Mouse (Mus musculus) kidney, postnatal 36 days (tissue): ENCODE results near the gene Sox5.
"Not testable (repeated sequence)": the region's sequence is repeated elsewhere in the genome, so short reads cannot be mapped to it uniquely, and the experiment has no call there.

ENCODE experiments used
- DNase-seq, 2 experiments: peaks; one replicate each; pipeline ENCODE4 v3.0.0; 2021 to 2022; ENCODE audit warnings: mixed read lengths in 2 of 2

Sox5 gene

GRCm38 (mm10) chr6:144319717-144320116 lies 462.1 kb downstream of the Sox5 start:
- DNase-seq = no peak

DNA sequence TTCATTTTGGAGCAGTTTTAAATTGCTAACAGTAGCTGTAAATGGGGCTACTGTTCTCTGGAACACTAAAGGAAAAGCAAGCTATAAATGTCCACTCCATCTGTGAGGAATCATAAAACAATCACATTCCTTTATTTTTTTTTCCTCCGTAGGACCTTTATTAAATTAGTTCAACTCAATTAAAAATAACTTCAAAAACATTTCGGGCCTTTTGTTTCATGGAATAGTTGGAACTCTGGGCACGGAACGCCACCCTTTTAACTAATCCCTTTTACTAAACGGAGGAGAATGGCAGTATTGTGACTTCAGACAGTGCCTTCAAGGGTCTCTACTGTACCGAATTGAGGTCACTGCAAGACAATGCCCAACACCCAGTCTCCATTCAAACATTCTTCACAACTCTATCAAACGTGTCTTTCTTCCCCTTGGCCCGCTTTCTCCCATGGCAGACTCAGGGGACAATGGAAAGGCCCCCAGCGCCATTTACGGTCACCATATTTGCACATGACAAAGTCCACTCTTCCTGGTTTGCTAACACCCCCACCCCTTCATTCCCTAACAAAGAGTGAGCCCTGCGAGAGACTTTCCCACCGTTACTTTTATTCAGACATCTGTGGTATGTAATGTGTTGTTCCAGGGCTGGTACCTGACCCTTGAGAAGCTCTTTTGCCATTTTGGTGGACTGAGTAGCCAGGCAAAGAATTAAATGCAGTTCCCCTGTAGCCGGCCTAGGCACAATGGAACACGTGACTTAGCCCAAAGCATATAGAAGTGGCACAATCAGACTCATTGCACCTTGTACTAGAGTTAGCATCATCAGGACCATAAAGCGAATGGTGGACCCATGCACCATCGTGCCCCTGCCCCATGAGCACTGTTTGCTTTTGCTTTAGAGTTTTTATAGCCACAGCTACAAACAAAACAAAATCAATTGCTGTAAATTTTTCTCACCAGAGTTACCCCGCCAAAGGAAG lies 468.7 kb downstream of the Sox5 start:
- DNase-seq = no peak

- no peak for DNase-seq
These were observed 469.4 kb downstream of the Sox5 start for GRCm38 (mm10) chr6:144312282-144312780.

DNA sequence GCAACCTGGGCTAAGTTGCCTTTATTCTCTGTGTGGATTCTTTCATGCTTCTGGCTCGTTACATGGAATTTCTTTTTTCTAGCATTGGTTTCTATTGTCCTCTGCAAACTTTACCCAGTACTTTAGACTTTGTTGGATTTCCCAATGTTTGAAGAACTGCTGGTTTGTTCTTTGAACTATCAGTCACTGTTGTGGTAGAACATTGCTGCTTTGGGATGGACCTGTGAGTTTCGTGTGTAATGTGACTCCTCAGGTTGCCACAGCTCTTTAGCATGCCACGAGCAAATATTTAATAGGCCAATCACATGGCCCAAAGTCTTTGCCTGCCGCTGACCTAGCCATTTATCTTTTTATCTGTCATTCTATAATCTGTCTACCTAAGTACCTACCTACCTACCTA lies 470.0 kb downstream of the Sox5 start:
- DNase-seq = no peak

DNA sequence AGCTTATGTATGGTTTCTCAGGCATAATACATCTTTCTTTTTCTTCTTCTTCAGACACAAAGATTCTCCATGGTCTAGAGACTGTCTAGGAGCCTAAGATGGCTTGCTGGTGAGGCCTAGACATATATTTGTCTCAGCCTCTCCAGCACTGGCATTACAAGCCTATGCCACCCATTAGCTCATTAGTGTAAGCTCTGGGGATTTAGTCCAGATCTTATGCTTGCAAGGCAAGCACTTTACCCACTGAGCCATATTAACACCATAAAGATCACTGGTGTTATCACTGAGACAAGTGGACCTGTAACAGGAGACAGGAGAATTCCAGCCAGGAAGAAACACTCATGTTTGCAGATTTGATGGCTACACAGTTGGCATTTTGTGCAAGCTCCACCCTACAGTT lies 472.6 kb downstream of the Sox5 start:
- no peak for DNase-seq

DNA sequence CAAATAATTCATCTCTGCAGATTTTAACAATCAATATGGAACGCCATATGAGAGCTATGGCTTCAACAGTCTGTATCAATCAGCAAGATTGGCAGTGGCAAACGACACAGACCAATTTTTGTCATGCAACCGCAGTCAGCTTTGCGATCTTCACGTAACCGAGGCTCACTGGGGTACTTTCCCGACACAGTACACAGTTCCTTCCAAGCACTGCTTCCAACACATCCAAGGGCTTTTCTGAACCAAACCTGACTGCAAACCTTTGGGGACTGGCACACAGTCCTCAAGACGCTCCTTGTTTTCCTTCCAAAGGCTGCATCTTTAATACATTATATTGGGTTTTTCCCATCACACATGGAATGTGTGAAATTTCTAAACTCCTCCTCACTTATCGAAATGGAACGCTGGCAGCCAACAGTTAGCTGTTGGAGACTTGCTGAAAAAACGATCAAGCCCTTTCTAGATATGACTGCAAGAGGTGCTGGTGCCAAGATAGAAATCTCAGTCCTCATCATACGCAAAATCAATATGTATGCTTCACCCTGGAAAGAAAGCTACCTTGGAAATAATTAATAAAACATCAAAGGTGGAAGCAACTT lies 474.1 kb downstream of the Sox5 start:
- no peak for DNase-seq

DNA sequence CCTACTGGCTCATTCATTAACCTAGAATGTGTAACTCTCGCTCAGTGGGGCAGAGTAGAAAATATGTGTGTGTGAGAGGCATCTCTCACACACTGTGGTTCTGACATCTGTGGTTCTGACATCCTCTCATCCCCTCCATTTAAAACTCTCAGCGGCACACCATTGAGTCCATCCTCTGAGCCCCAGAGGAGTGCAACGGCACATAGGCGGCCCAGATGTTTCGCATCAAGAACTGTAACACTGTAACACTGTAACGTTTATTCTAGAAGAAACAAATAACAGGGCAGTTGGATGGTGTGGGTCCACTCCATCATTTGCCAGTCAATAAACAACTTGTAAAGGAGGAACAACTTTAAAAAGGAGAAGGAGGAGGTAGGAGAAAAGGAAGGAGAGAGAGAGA lies 479.0 kb downstream of the Sox5 start:
- no peak for DNase-seq

DNA sequence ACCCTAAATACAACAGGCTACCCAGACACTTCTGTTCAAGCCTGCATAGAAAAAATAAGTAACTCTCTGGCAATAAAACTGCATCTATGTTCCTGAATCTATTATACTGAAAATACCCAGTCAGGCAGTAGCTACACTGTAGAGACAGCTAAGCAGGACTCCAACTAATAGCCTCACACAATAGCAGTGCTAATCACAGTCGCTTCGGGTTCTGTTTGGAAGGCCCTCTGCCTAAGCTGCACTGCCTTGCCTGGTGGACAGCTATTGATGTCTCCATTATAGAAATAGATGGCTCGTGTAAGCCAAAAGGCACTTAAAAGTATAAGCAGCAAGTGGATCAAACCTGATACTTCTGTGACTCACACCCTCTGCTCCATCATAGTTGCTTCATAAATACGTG lies 480.7 kb downstream of the Sox5 start:
- DNase-seq = no peak

DNA sequence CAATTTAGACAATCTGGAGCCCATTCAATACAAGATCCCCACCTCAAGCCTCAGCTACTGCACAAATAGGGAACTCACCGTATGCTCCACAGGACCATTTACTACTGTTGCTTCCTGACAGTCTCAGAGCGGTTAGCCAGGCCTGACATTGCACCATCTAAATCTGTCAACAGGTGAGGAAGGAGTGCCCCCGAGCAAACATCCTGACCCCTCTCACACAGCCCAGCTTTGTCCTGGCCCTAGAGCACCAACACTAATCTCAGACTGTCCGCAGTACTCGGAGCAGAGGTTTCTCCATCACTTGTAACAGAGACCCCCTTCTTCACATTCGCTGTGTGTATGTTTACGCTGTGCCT lies 482.3 kb downstream of the Sox5 start:
- no peak for DNase-seq

GRCm38 (mm10) chr6:144298641-144299502 lies 482.9 kb downstream of the Sox5 start:
- DNase-seq = no peak

GRCm38 (mm10) chr6:144297846-144298245 lies 483.9 kb downstream of the Sox5 start:
- DNase-seq = no peak

GRCm38 (mm10) chr6:144297131-144297530 lies 484.6 kb downstream of the Sox5 start:
- no peak for DNase-seq

DNA sequence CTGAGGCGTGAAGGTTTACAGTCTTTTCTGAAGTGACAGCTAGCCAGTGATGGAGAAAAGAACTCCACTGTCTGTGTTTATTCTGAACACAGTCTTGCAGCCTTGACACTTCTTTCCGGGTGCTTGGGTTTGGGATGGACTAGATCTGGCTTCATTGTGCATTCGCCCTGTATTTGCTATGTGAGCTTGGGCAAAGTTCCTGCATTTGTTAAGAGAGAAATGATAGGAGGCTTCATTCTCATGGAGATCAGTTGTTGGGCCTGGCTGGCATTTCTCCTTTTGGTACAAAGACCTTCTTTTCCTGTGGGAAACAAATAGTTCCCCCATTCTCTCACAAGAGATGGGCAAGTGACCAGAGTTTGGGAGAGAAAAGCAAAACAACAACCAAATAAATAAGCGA lies 490.3 kb downstream of the Sox5 start:
- DNase-seq = no peak

DNA sequence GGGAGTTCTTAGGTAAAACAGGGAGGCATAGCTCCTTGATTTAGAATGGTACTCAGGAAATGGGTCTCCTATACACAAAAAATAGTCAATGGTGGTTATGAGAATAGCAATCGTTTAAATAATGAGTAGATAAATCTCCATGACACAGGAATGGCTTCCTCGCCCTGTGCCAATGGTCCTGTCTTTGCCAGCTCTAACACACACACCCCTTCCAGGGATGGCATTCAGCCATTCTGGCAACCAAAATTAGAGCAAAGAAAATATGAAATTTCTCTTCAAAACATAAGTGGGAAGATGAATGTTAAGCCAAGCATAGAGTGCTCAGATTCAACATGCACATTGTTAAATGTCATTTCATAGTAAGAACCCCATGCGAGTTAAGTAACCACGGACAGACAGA lies 495.7 kb downstream of the Sox5 start:
- DNase-seq = no peak

- DNase-seq = no peak
These were observed 498.6 kb downstream of the Sox5 start for GRCm38 (mm10) chr6:144283191-144283590.

DNA sequence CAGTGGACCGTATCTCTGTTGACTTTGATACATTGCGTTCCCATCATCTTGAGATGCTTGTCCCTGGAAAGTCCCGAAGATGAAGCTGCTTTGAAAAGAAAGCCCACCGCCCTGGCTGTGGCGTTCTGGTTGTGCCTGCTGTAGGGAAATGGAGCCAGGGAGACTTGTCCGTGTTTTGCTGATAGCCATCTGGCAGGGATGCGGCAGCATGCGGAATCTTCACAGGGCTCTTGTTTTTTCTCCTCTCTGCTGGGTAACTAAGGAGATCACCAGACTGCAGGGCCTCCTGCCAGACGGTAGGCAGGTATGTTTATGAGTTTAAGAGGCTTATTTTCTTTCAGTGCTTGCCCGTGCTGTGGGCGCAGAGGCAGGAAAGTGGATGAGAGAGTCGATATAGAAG lies 499.0 kb downstream of the Sox5 start:
- DNase-seq = no peak

GRCm38 (mm10) chr6:144281661-144282060 lies 500.1 kb downstream of the Sox5 start:
- no peak for DNase-seq

DNA sequence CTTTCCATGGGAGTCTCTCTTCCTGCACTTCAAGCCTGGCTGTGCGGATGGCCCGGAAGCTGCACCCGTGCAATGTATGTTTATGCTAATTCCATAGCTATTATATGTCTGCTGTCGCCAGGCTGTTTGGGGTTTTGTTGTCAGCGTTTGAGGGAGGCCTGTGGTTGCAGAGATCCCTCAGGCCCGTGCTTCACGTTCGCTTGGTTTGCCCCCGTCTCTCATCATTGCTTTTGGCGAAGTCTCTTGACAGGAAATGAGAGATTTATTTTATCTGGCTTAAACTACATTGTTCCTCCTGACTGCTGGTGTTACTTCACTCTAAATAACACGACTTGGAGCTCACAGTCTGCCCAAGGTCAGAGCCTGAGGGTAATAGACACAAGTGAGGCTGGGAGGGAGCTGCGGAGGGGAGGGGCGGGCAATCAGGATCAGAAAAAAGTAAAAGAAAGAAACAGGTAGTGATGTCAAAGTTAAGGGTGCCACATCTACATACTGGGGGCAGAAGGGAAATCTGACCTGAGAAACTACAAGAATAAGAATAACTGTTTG lies 503.2 kb downstream of the Sox5 start:
- peak in 1 of 2 experiments; percentile 2 for DNase-seq

GRCm38 (mm10) chr6:144273425-144273824 lies 508.4 kb downstream of the Sox5 start:
- DNase-seq = not testable (repeated sequence)

DNA sequence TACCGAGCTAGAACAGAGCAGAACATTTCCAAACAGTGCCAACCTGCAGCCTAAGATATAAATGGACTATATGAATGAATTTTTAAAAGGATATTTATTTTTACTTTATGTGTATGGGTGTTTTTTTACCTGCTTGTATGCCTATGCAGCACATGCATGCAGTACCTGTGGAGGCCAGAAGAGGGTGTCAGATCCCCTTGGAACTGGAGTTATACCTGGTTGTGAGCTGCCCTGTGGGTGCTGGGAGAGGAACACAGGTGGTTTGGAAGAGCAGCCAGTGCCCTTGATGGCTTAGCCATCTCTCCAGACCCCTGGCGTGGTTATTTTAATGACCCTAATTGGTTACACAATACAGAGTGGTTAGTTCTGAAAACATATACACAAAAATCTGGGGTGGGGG lies 510.5 kb downstream of the Sox5 start:
- peak in 1 of 2 experiments; percentile 25 for DNase-seq

DNA sequence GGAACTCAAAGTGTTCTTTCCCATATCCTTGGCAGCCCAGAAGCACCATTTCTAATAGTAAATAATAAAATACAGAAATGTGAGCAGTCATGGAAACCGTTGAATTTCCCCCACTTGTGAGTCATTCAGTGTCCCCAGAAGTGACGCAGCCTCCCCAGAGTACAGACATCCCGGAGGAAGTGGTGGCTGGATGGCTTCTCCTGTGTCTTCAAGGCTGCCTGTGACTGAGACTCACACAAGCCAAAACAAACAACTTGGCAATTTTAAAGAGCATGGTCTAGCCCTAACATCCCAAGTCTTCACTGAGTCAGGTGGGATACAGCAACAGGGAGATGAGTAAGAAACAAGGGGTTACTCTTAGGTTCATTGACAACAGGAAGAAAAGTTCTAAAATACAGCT lies 511.5 kb downstream of the Sox5 start:
- DNase-seq = no peak

- no peak for DNase-seq
These were observed 512.1 kb downstream of the Sox5 start for GRCm38 (mm10) chr6:144269666-144270065.

DNA sequence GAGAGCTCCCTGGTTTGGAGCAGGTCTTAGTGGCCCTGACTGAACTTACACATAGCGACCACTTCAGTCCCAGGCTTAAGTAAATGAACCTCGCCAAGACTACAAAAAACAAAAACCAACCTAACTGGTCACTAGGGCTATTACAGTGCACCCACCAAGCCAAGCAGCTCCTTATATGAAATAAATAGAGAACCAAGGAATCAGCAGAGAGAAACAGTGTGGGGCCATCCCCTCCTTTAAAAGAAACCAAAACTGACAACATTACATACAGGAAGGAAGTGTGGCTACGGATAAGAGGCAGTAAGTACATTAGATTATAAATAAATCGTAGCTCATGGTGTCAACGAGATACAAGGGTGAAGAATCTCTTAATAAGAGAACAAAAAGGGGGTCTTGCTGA lies 516.0 kb downstream of the Sox5 start:
- no peak for DNase-seq
